Mouse (Mus musculus) cerebellum, adult (tissue): ENCODE results near the gene Polr2f.

Source experiments
- ATAC-seq: cut with Nextera tagmentation; 2 replicates; pipeline ENCODE4 v1.9.2; 2017; ENCODE audit warnings: mild to moderate bottlenecking, moderate library complexity, mixed read lengths; ENCODE audit not compliant: insufficient number of reproducible peaks, low FRiP score, low TSS enrichment

Polr2f gene

GRCm38 (mm10) chr15:79140866-79141565 is at the start of gene Polr2f, which contains the start of gene 1700088E04Rik:
Gene Polr2f, plus strand, starts transcription at chr15:79141009.
Gene 1700088E04Rik, minus strand, starts transcription at chr15:79141253.
- ATAC-seq, result peak; percentile 89

GRCm38 (mm10) chr15:79092284-79092683 is 48.5 kb upstream of the Polr2f start:
- ATAC-seq, result no peak

GRCm38 (mm10) chr15:79093083-79093839 is 47.5 kb upstream of the Polr2f start:
- ATAC-seq, result no peak

GRCm38 (mm10) chr15:79095483-79095882 is 45.3 kb upstream of the Polr2f start:
- no peak for ATAC-seq

GRCm38 (mm10) chr15:79096556-79096955 is 44.3 kb upstream of the Polr2f start:
- no peak for ATAC-seq

- no peak for ATAC-seq
Observed at GRCm38 (mm10) chr15:79097135-79097534, 43.7 kb upstream of the Polr2f start.

GRCm38 (mm10) chr15:79097611-79098025 is 43.2 kb upstream of the Polr2f start:
- no peak for ATAC-seq

GRCm38 (mm10) chr15:79098220-79098619 is 42.6 kb upstream of the Polr2f start:
- ATAC-seq, result no peak

- no peak for ATAC-seq
Observed at GRCm38 (mm10) chr15:79098868-79099267, 41.9 kb upstream of the Polr2f start.

- ATAC-seq, result no peak
Observed at GRCm38 (mm10) chr15:79099456-79099855, 41.4 kb upstream of the Polr2f start.

- no peak for ATAC-seq
Observed at GRCm38 (mm10) chr15:79100391-79100790, 40.4 kb upstream of the Polr2f start.

GRCm38 (mm10) chr15:79101531-79101930 is 39.3 kb upstream of the Polr2f start:
- ATAC-seq, result no peak

GRCm38 (mm10) chr15:79103264-79103663 is 37.5 kb upstream of the Polr2f start:
- no peak for ATAC-seq

- ATAC-seq, result no peak
Observed at GRCm38 (mm10) chr15:79105804-79106203, 35.0 kb upstream of the Polr2f start.

GRCm38 (mm10) chr15:79107966-79108365 is 32.8 kb upstream of the Polr2f start:
- ATAC-seq, result no peak

- ATAC-seq, result peak; percentile 69
Observed at GRCm38 (mm10) chr15:79108421-79109320, 32.1 kb upstream of the Polr2f start, which contains the start of gene Micall1. Gene Micall1, plus strand, starts transcription at chr15:79108898.

GRCm38 (mm10) chr15:79109321-79109934 is 31.4 kb upstream of the Polr2f start:
- peak; percentile 59; the same call in 1 of the 2 replicates for ATAC-seq

- ATAC-seq, result no peak
Observed at GRCm38 (mm10) chr15:79110031-79110430, 30.8 kb upstream of the Polr2f start.

GRCm38 (mm10) chr15:79110528-79110927 is 30.3 kb upstream of the Polr2f start:
- no peak for ATAC-seq

GRCm38 (mm10) chr15:79111774-79112173 is 29.0 kb upstream of the Polr2f start:
- ATAC-seq, result no peak
